Mouse (Mus musculus) megakaryocyte, embryonic 14.5 days (primary cell): ENCODE data around the gene Fbxo39.

Experiments used
- FLI1 ChIP-seq: IDR thresholded peaks from 2 replicates; pipeline ENCODE4 v1.6.1; 2012; ENCODE audit warnings: low read length, inconsistent platforms, mixed read lengths
- GATA1 ChIP-seq: IDR thresholded peaks from 3 replicates; pipeline ENCODE4 v1.6.1; 2012; ENCODE audit warnings: mixed read lengths, low read length, inconsistent platforms, borderline replicate concordance

GRCm38 (mm10) chr11:72334653-72335052 is 20.4 kb downstream of the Fbxo39 start:
- TF ChIP-seq GATA1 = no peak
- TF ChIP-seq FLI1 = no peak
